14 mouse cellular contexts compared by ENCODE assay signal in the genomic region with DNA sequence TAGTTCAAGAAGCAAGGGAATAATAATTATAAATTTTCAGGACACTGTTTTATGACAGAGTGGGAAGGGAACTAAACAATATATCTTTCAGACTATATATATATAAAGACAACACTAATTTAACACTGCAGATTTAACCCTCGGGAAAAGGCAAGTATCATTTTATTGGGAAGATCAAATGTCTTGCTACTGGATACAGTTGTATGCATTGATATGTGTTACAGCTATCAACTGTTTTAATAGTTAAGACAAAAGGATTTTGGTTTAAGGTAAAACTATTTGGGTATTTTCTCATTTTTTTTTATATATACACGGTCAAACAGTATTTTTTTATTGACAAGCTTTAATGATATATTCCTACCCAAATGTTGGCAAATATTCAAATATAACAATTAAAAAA. TPM values are rescaled to one million over a fixed set of nuclear protein-coding genes. Genes with fewer than 3 reads are reported as not detected.
DNase-seq lines count a peak whose midpoint lies in the region; ATAC-seq and TF ChIP-seq lines count a peak whose summit lies in the region.
"Had no signal": no experiment of that assay in that cellular context is flagged by ENCODE, and none has a peak within 500 bp of the region (broad histone marks: within the 10 kb centered on the region; RNA-seq: fewer than 3 reads in every experiment).

No protein-coding gene starts in this region.

- no peak for TF ChIP-seq RAD21 in CH12.LX (IDR thresholded peaks at IDR 0.05; ENCODE audit: low read depth, low read length)

- no peaks in the 10 kb centered on the region for H3K9me3 ChIP-seq in forebrain, embryonic 14.5 days (replicated peaks; ENCODE audit: control insufficient read depth, low read length)
- H3K9me3 ChIP-seq in forebrain, embryonic 12.5 days = no peaks in the 10 kb centered on the region
- no peaks in the 10 kb centered on the region for H3K9me3 ChIP-seq in CH12.LX (replicated peaks; ENCODE audit: low read length)
- no peaks in the 10 kb centered on the region for H3K9me3 ChIP-seq in hindbrain, embryonic 14.5 days (ENCODE audit: control insufficient read depth, low read length)

- 34% methylated on average over 2 of the region's 2 CpGs for WGBS in forebrain, embryonic 14.5 days
- WGBS in forebrain, embryonic 12.5 days = 65% methylated on average over 2 of the region's 2 CpGs
- 51% methylated on average over 2 of the region's 2 CpGs for WGBS in hindbrain, embryonic 14.5 days

- no peak overlapping the region for H3K27ac ChIP-seq in forebrain, embryonic 14.5 days (ENCODE audit: low read depth, low read length)
- no peak overlapping the region for H3K27ac ChIP-seq in forebrain, embryonic 12.5 days
- no peak overlapping the region for H3K27ac ChIP-seq in layer of hippocampus, adult 2 months
- H3K27ac ChIP-seq in CH12.LX (ENCODE audit: insufficient read depth, low read depth) = no peak overlapping the region
- no peak overlapping the region for H3K27ac ChIP-seq in hindbrain, embryonic 14.5 days
- H3K27ac ChIP-seq: kidney, postnatal 0 days had no signal

- H3K79me2 ChIP-seq in CH12.LX (replicated peaks; ENCODE audit: control insufficient read depth, extremely low read depth, insufficient read depth, poor library complexity, severe bottlenecking) = peaks cover 41% of the 10 kb centered on the region

- peak overlapping the region; percentile 40 for H3K4me2 ChIP-seq in forebrain, embryonic 14.5 days (ENCODE audit: low read length)
- no peak overlapping the region; the same call in 1 of the 2 replicates for H3K4me2 ChIP-seq in forebrain, embryonic 12.5 days
- no peak overlapping the region for H3K4me2 ChIP-seq in CH12.LX (ENCODE audit: insufficient read depth, low read depth, poor library complexity, severe bottlenecking)
- H3K4me2 ChIP-seq in hindbrain, embryonic 14.5 days (replicated peaks) = peak overlapping the region; percentile 41; the same call in 1 of the 2 replicates

- no peak overlapping the region for H3K9ac ChIP-seq in forebrain, embryonic 14.5 days (ENCODE audit: low read length)
- no peak overlapping the region for H3K9ac ChIP-seq in forebrain, embryonic 12.5 days
- no peak overlapping the region; the same call in 1 of the 2 replicates for H3K9ac ChIP-seq in CH12.LX (ENCODE audit: insufficient read depth, low read depth)
- no peak overlapping the region for H3K9ac ChIP-seq in hindbrain, embryonic 14.5 days

- no peak for ATAC-seq in forebrain, embryonic 14.5 days
- ATAC-seq in forebrain, embryonic 12.5 days (ENCODE audit: low FRiP score) = no peak
- ATAC-seq in hindbrain, embryonic 14.5 days (ENCODE audit: low FRiP score) = no peak
- no peak for ATAC-seq in monocyte, adult 5-6 weeks (replicated peaks; ENCODE audit: insufficient number of reproducible peaks, low FRiP score, low TSS enrichment, poor library complexity, severe bottlenecking)
- ATAC-seq: activated CD4-positive, CD25-positive, alpha-beta regulatory T cell, adult 4 months had no signal

- H3K36me3 ChIP-seq in forebrain, embryonic 14.5 days (ENCODE audit: control insufficient read depth, insufficient read depth, low read length) = peaks cover 18% of the 10 kb centered on the region
- peaks cover 12% of the 10 kb centered on the region for H3K36me3 ChIP-seq in forebrain, embryonic 12.5 days (replicated peaks)
- H3K36me3 ChIP-seq in CH12.LX (replicated peaks in 1 of 2; ENCODE audit: control insufficient read depth in 1 of 2, insufficient read depth in 1 of 2, low read length in 1 of 2) = peaks cover 7 to 16% of the 10 kb centered on the region in 2 experiments
- peaks cover 23% of the 10 kb centered on the region for H3K36me3 ChIP-seq in hindbrain, embryonic 14.5 days (replicated peaks; ENCODE audit: control insufficient read depth, insufficient read depth)

- no peak for TF ChIP-seq EP300 in CH12.LX (IDR thresholded peaks at IDR 0.05; ENCODE audit: low read length)

- TF ChIP-seq CTCF in layer of hippocampus, adult 2 months (conservative IDR thresholded peaks at IDR 0.05) = no peak
- no peak for TF ChIP-seq CTCF in CH12.LX (conservative IDR thresholded peaks at IDR 0.05 in 1 of 2, IDR thresholded peaks at IDR 0.05 in 1 of 2; ENCODE audit: low read depth in 2 of 2, low read length in 2 of 2)

- H3K4me1 ChIP-seq in forebrain, embryonic 14.5 days (ENCODE audit: control insufficient read depth, insufficient read depth, low read length) = peaks cover 13% of the 10 kb centered on the region
- H3K4me1 ChIP-seq in forebrain, embryonic 12.5 days = peaks cover 17% of the 10 kb centered on the region
- H3K4me1 ChIP-seq in CH12.LX (ENCODE audit: control insufficient read depth in 1 of 2, insufficient read depth in 2 of 2) = peaks cover 0 to 15% of the 10 kb centered on the region in 2 experiments; a peak in 1 of 4 replicates
- H3K4me1 ChIP-seq in hindbrain, embryonic 14.5 days (replicated peaks; ENCODE audit: control insufficient read depth, insufficient read depth, low read length) = peaks cover 22% of the 10 kb centered on the region

- in situ Hi-C loops in CH12.LX (cut with MboI; ENCODE audit: low pct_ligation_motif_present, low pct_unique_long_range_greater_than_20kb, low sequenced_read_pairs) = no loop called here

- dilution Hi-C loops in CH12.LX (cut with MboI; ENCODE audit: extremely low pct_ligation_motif_present, extremely low pct_unique_long_range_greater_than_20kb, low sequenced_read_pairs) = no loop called here

- H3K27me3 ChIP-seq in forebrain, embryonic 14.5 days (replicated peaks; ENCODE audit: control insufficient read depth, insufficient read depth, low read length) = no peaks in the 10 kb centered on the region
- H3K27me3 ChIP-seq in forebrain, embryonic 12.5 days = no peaks in the 10 kb centered on the region
- H3K27me3 ChIP-seq in CH12.LX (replicated peaks) = no peaks in the 10 kb centered on the region
- no peaks in the 10 kb centered on the region for H3K27me3 ChIP-seq in hindbrain, embryonic 14.5 days (ENCODE audit: control insufficient read depth, insufficient read depth, low read length)

- no peak for DNase-seq in forebrain, embryonic 14.5 days (ENCODE audit: low spot score)
- no peak for DNase-seq in layer of hippocampus, adult 2 months (ENCODE audit: low spot score in 2 of 2)
- DNase-seq in layer of hippocampus, postnatal 10 days (ENCODE audit: low spot score in 2 of 2) = no peak
- DNase-seq in CH12.LX (ENCODE audit: extremely low read depth) = no peak
- no peak for DNase-seq in hindbrain, embryonic 14.5 days (ENCODE audit: low spot score)
- no peak for DNase-seq in spleen, postnatal 36 days (ENCODE audit: low spot score in 2 of 2)
- DNase-seq: cerebellum, postnatal 14 days; heart, postnatal 14 days; layer of hippocampus, postnatal 36 days; lung, postnatal 36 days had no signal

- no peak overlapping the region for H3K4me3 ChIP-seq in forebrain, embryonic 14.5 days (ENCODE audit: low read depth, low read length)
- no peak overlapping the region for H3K4me3 ChIP-seq in forebrain, embryonic 12.5 days (replicated peaks)
- H3K4me3 ChIP-seq in layer of hippocampus, adult 2 months = peak overlapping the region; percentile 93
- peak overlapping the region in 2 of 3 experiments; percentile 97 to 99 for H3K4me3 ChIP-seq in CH12.LX (replicated peaks in 1 of 3; ENCODE audit: low read depth in 2 of 3, low read length in 2 of 3, poor library complexity in 1 of 3)
- peak overlapping the region; percentile 20; the same call in 1 of the 2 replicates for H3K4me3 ChIP-seq in hindbrain, embryonic 14.5 days (replicated peaks; ENCODE audit: low read length)

- no peak for TF ChIP-seq POLR2A in CH12.LX (IDR thresholded peaks at IDR 0.05; ENCODE audit: low read depth, low read length)

TF ChIP-seq in CH12.LX, 34 proteins besides CTCF, POLR2A, EP300 and RAD21:
- no peak for TF ChIP-seq MXI1 (IDR thresholded peaks at IDR 0.05; ENCODE audit: low read depth, low read length)
- TF ChIP-seq SIN3A (IDR thresholded peaks at IDR 0.05; ENCODE audit: low read length) = peak; percentile 21; the same call in 1 of the 2 replicates
- no peak for TF ChIP-seq KAT2A (IDR thresholded peaks at IDR 0.05; ENCODE audit: insufficient replicate concordance, low read length)
- TF ChIP-seq MYC (IDR thresholded peaks at IDR 0.05; ENCODE audit: low read depth, low read length) = no peak
- no peak for TF ChIP-seq JUN (IDR thresholded peaks at IDR 0.05; ENCODE audit: insufficient read depth, low read depth, low read length)
- no peak for TF ChIP-seq MAZ (IDR thresholded peaks at IDR 0.05; ENCODE audit: low read depth, low read length)
- peak; percentile 92; the same call in 1 of the 2 replicates for TF ChIP-seq CHD1 (IDR thresholded peaks at IDR 0.05; ENCODE audit: low read depth, low read length)

RNA-seq across cellular contexts. Expression of gene Chd2, which starts 13.2 kb away (rescaled TPM):
- 40.2 and 43.4 TPM in 2 replicates for polyA plus RNA-seq in forebrain, embryonic 14.5 days (2014; fragmentation: Nextera tagmentation; extraction: Ambion mirVana)
- polyA plus RNA-seq in forebrain, embryonic 12.5 days (2016; fragmentation: Nextera tagmentation; extraction: Ambion mirVana) = 69.4 and 78.8 TPM in 2 replicates
- total RNA-seq in layer of hippocampus, adult 2 months (2021) = 10 to 100 TPM; 57.1 to 58.3 TPM
- total RNA-seq in layer of hippocampus, postnatal 10 days (2021) = 10 to 100 TPM; 47.7 to 50.3 TPM
- total RNA-seq in CH12.LX (2012; rRNA removed) = 21.4 and 30.9 TPM in 2 replicates
- total RNA-seq in CH12.LX (2014; rRNA removed) = 18.2 and 23.2 TPM in 2 replicates
- polyA plus RNA-seq in CH12.LX (2012; ENCODE audit: insufficient read length, low read depth) = 39.3 and 42.8 TPM in 2 replicates
- 35.6 and 42.3 TPM in 2 replicates for polyA plus RNA-seq in hindbrain, embryonic 14.5 days (2014; fragmentation: Nextera tagmentation; extraction: Ambion mirVana)
- total RNA-seq in monocyte, adult 5-6 weeks (2017) = 241 to 361 TPM (median 252 TPM) in 3 replicates

Comparison
In these comparisons a context has a peak if more than half of its experiments do, and no peak if none do; other contexts are left out.
1. H3K4me2 ChIP-seq: peak in forebrain, embryonic 14.5 days (single experiment) and hindbrain, embryonic 14.5 days (single experiment); none in forebrain, embryonic 12.5 days (single experiment) and CH12.LX (single experiment).
2. H3K4me3 ChIP-seq: peak in layer of hippocampus, adult 2 months (single experiment), CH12.LX (2 of 3) and hindbrain, embryonic 14.5 days (single experiment); none in forebrain, embryonic 14.5 days (single experiment) and forebrain, embryonic 12.5 days (single experiment).